Comparison of ENCODE assay signal across 9 mouse cellular contexts in genomic region chr11:112779762-112780161, GRCm38 (mm10). TPM values are rescaled to one million over a fixed set of nuclear protein-coding genes. Genes with fewer than 3 reads are reported as not detected.
DNase-seq lines count a peak whose midpoint lies in the region; ATAC-seq and TF ChIP-seq lines count a peak whose summit lies in the region.
"Had no signal": no experiment of that assay in that cellular context is flagged by ENCODE, and none has a peak within 500 bp of the region (broad histone marks: within the 10 kb centered on the region; RNA-seq: fewer than 3 reads in every experiment).

No protein-coding gene starts in this region.

- H3K9ac ChIP-seq in heart, embryonic 13.5 days: no peak overlapping the region
- no peak overlapping the region for H3K9ac ChIP-seq in neural tube, embryonic 15.5 days (replicated peaks)
- H3K9ac ChIP-seq: midbrain, embryonic 12.5 days had no signal

- no peaks in the 10 kb centered on the region for H3K36me3 ChIP-seq in testis, adult 2 months (ENCODE audit: control insufficient read depth, insufficient read depth, low read length)
- H3K36me3 ChIP-seq in heart, embryonic 13.5 days: no peaks in the 10 kb centered on the region
- H3K36me3 ChIP-seq in neural tube, embryonic 15.5 days: no peaks in the 10 kb centered on the region

- no peaks in the 10 kb centered on the region for H3K9me3 ChIP-seq in heart, embryonic 13.5 days
- no peaks in the 10 kb centered on the region for H3K9me3 ChIP-seq in neural tube, embryonic 15.5 days (replicated peaks)
- H3K9me3 ChIP-seq: midbrain, embryonic 12.5 days had no signal

- H3K4me3 ChIP-seq in testis, adult 2 months (ENCODE audit: control insufficient read depth, low read depth, low read length): no peak overlapping the region
- no peak overlapping the region for H3K4me3 ChIP-seq in heart, embryonic 13.5 days
- H3K4me3 ChIP-seq in neural tube, embryonic 15.5 days (replicated peaks): no peak overlapping the region
- H3K4me3 ChIP-seq: midbrain, embryonic 12.5 days had no signal

- peak overlapping the region; percentile 89 for H3K4me2 ChIP-seq in heart, embryonic 13.5 days
- H3K4me2 ChIP-seq in neural tube, embryonic 15.5 days: peak overlapping the region; percentile 26; the same call in 1 of the 2 replicates

- peak; percentile 70 to 74 for DNase-seq in cerebellum, postnatal 10 days
- no peak for DNase-seq in cerebellum, adult 8-10 months
- no peak for DNase-seq in testis, postnatal 14 days (ENCODE audit: low spot score)
- DNase-seq in layer of hippocampus, adult 9-11 months: peak; percentile 22
- no peak for DNase-seq in thymus, postnatal 25 days

- no peak overlapping the region for H3K27ac ChIP-seq in testis, adult 2 months (ENCODE audit: control insufficient read depth, insufficient read depth, low read depth, low read length)
- H3K27ac ChIP-seq in heart, embryonic 13.5 days (replicated peaks): no peak overlapping the region
- H3K27ac ChIP-seq in neural tube, embryonic 15.5 days (replicated peaks): no peak overlapping the region
- H3K27ac ChIP-seq: midbrain, embryonic 12.5 days had no signal

- H3K27me3 ChIP-seq in testis, adult 2 months (ENCODE audit: control insufficient read depth, insufficient read depth, low read length): peaks cover 5% of the 10 kb centered on the region; the same call in 1 of the 2 replicates
- H3K27me3 ChIP-seq in heart, embryonic 13.5 days (replicated peaks): peaks cover 83% of the 10 kb centered on the region
- H3K27me3 ChIP-seq in neural tube, embryonic 15.5 days (replicated peaks): peaks cover 21% of the 10 kb centered on the region; the same call in 1 of the 2 replicates

- no peak for ATAC-seq in heart, embryonic 13.5 days (ENCODE audit: extremely low read depth, insufficient number of reproducible peaks, low FRiP score, low TSS enrichment)
- ATAC-seq in neural tube, embryonic 15.5 days (ENCODE audit: low FRiP score): no peak

- H3K4me1 ChIP-seq in testis, adult 2 months (ENCODE audit: control insufficient read depth, insufficient read depth, low read length): peaks cover 8% of the 10 kb centered on the region
- H3K4me1 ChIP-seq in heart, embryonic 13.5 days: peaks cover 42% of the 10 kb centered on the region
- peaks cover 53% of the 10 kb centered on the region for H3K4me1 ChIP-seq in neural tube, embryonic 15.5 days

- no peak for TF ChIP-seq POLR2A in testis, adult 2 months (IDR thresholded peaks at IDR 0.05; ENCODE audit: control insufficient read depth, low read depth, low read length)

- 0 out of 2 replicates have a peak, but pooled peaks have one; percentile 9 for TF ChIP-seq CTCF in testis, adult 2 months (IDR thresholded peaks at IDR 0.05; ENCODE audit: control insufficient read depth, insufficient read depth, insufficient replicate concordance, low read depth, low read length)

- under 1% methylated on average over 10 of the region's 10 CpGs for WGBS in heart, embryonic 13.5 days
- 1% methylated on average over 10 of the region's 10 CpGs for WGBS in neural tube, embryonic 15.5 days

RNA-seq across cellular contexts. Expression of gene Sox9, which starts 2.3 kb away (rescaled TPM):
- polyA plus RNA-seq in testis, adult 2 months (2012; rRNA removed): 5.5 and 6.6 TPM in 2 replicates
- polyA plus RNA-seq in heart, embryonic 13.5 days (2015; fragmentation: Nextera tagmentation; extraction: Ambion mirVana): 25.6 and 27.8 TPM in 2 replicates
- 35.1 and 38.8 TPM in 2 replicates for polyA plus RNA-seq in neural tube, embryonic 15.5 days (2015; fragmentation: Nextera tagmentation; extraction: Ambion mirVana)

Comparison
In these comparisons a context has a peak if more than half of its experiments do, and no peak if none do; other contexts are left out.
1. DNase-seq: peak in cerebellum, postnatal 10 days (2 of 2) and layer of hippocampus, adult 9-11 months (single experiment); none in cerebellum, adult 8-10 months (single experiment), testis, postnatal 14 days (single experiment) and thymus, postnatal 25 days (single experiment).